Mouse (Mus musculus) urinary bladder, postnatal 0 days (tissue): Measurements from ENCODE around the gene Ak3. TPM values are rescaled to one million over a fixed set of nuclear protein-coding genes. Genes with fewer than 3 reads are reported as not detected.

ENCODE experiments used
- polyA plus RNA-seq: library from polyadenylated mRNA; unstranded; fragments of >200 nt; fragmentation: Nextera tagmentation; extraction: Ambion mirVana; gene quantifications from 2 replicates; pipeline ENCODE4 v1.2.1, GENCODE M21; 2015

Gene Ak3
- 114 and 127 TPM in 2 replicates for polyA plus RNA-seq

GRCm38 (mm10) chr19:29047334-29048170, at the start of gene Ak3:
TSS of gene Ak3 (minus strand) at chr19:29047961.

GRCm38 (mm10) chr19:28990194-28990589, 57.6 kb downstream of the Ak3 start, which contains the start of gene Cdc37l1:
TSS of gene Cdc37l1 (plus strand) at chr19:28990352.

Other genes with a start within 250 kb of the Ak3 start
- gene Slc1a1, start 212.9 kb downstream of the Ak3 start, polyA plus RNA-seq, result 9.2 and 16.2 TPM in 2 replicates
- 7.1 and 7.8 TPM in 2 replicates for gene Plpp6, start 84.0 kb downstream of the Ak3 start, polyA plus RNA-seq
- 0.85 and 1.1 TPM in 2 replicates for gene 4430402I18Rik, start 80.2 kb downstream of the Ak3 start, polyA plus RNA-seq
- gene Cdc37l1, start 57.6 kb downstream of the Ak3 start, polyA plus RNA-seq, result 27.6 and 31.8 TPM in 2 replicates
- 29.6 and 34.7 TPM in 2 replicates for gene Rcl1, start 53.4 kb upstream of the Ak3 start, polyA plus RNA-seq
- gene Jak2, start 203.9 kb upstream of the Ak3 start, polyA plus RNA-seq, result 13.7 and 14.5 TPM in 2 replicates